Mouse (Mus musculus) CH12.LX (cell line): ENCODE data around the gene Cd151. TPM values are rescaled to one million over a fixed set of nuclear protein-coding genes. Genes with fewer than 3 reads are reported as not detected.

Experiments
- DNase-seq: peaks from one replicate; pipeline ENCODE4 v3.0.0-alpha.2; 2013; ENCODE audit errors: extremely low read depth
- H3K27ac ChIP-seq: 2 replicates; pipeline ENCODE4 v1.5.1; 2012; ENCODE audit warnings: low read depth, mild to moderate bottlenecking, control low read depth, moderate library complexity; ENCODE audit not compliant: insufficient read depth
- H3K27me3 ChIP-seq: replicated peaks from 2 replicates; pipeline ENCODE3; 2012; ENCODE audit warnings: inconsistent platforms
- H3K36me3 ChIP-seq, 2 experiments: replicated peaks in 1 of 2; 2 replicates each; pipeline versions ENCODE3 to v1.6.1; 2012; ENCODE audit warnings: inconsistent platforms in 1 of 2, low read length in 1 of 2, mild to moderate bottlenecking in 1 of 2, mixed read lengths in 1 of 2, moderate library complexity in 1 of 2; ENCODE audit not compliant: control insufficient read depth in 1 of 2, insufficient read depth in 1 of 2
- H3K4me1 ChIP-seq, 2 experiments: 2 replicates each; pipeline ENCODE4 v1.6.1; 2012; ENCODE audit warnings: inconsistent platforms in 1 of 2, moderate library complexity in 1 of 2; ENCODE audit not compliant: insufficient read depth in 2 of 2, control insufficient read depth in 1 of 2
- H3K4me2 ChIP-seq: 2 replicates; pipeline ENCODE4 v1.6.1; 2012; ENCODE audit warnings: low read depth, mild to moderate bottlenecking, control low read depth; ENCODE audit not compliant: poor library complexity, insufficient read depth, severe bottlenecking
- H3K4me3 ChIP-seq, 3 experiments: fragments of 150-350 bp in 1 of 3; sonication (generic) in 1 of 3; replicated peaks in 1 of 3; 2 replicates each; pipeline versions ENCODE3 to v1.5.1; 2011 to 2012; ENCODE audit warnings: low read depth in 2 of 3, low read length in 2 of 3, mild to moderate bottlenecking in 2 of 3, moderate library complexity in 2 of 3, control low read depth in 1 of 3, improper control_type of control experiment in 1 of 3, inconsistent platforms in 1 of 3, mixed read lengths in 1 of 3; ENCODE audit not compliant: poor library complexity in 1 of 3
- H3K79me2 ChIP-seq: replicated peaks from 2 replicates; pipeline ENCODE4 v1.6.1; 2012; ENCODE audit warnings: mild to moderate bottlenecking, moderate library complexity; ENCODE audit not compliant: control insufficient read depth, poor library complexity, insufficient read depth, severe bottlenecking; ENCODE audit errors: extremely low read depth
- H3K9ac ChIP-seq: 2 replicates; pipeline ENCODE4 v1.6.1; 2012; ENCODE audit warnings: low read depth, mild to moderate bottlenecking, control low read depth, moderate library complexity; ENCODE audit not compliant: insufficient read depth
- H3K9me3 ChIP-seq: replicated peaks from 2 replicates; pipeline ENCODE3; 2012; ENCODE audit warnings: low read length, inconsistent platforms, mixed read lengths
- CTCF ChIP-seq, 2 experiments: IDR thresholded peaks in 1 of 2; conservative IDR thresholded peaks in 1 of 2; 2 replicates each; pipeline ENCODE4 v1.5.1; 2011 to 2012; ENCODE audit warnings: low read depth in 2 of 2, low read length in 2 of 2, improper control_type of control experiment in 1 of 2, inconsistent platforms in 1 of 2, mild to moderate bottlenecking in 1 of 2, moderate library complexity in 1 of 2
- E2F4 ChIP-seq: IDR thresholded peaks from 2 replicates; pipeline ENCODE4 v1.6.1; 2011; ENCODE audit warnings: low read depth, low read length, improper control_type of control experiment; ENCODE audit not compliant: insufficient replicate concordance
- ETS1 ChIP-seq: conservative IDR thresholded peaks from 2 replicates; pipeline ENCODE4 v1.6.1; 2012; ENCODE audit warnings: low read depth, mild to moderate bottlenecking, inconsistent platforms, low read length, improper control_type of control experiment, moderate library complexity
- GABPA ChIP-seq: IDR thresholded peaks from 2 replicates; pipeline ENCODE4 v1.6.1; 2012; ENCODE audit warnings: low read depth, low read length, improper control_type of control experiment, inconsistent platforms; ENCODE audit not compliant: insufficient replicate concordance
- HCFC1 ChIP-seq: IDR thresholded peaks from 2 replicates; pipeline ENCODE4 v1.6.1; 2012; ENCODE audit warnings: low read depth, mild to moderate bottlenecking, inconsistent platforms, low read length, improper control_type of control experiment
- IRF4 ChIP-seq: IDR thresholded peaks from 2 replicates; pipeline ENCODE4 v1.6.1; 2014; ENCODE audit warnings: low read depth, mild to moderate bottlenecking, inconsistent platforms, low read length, improper control_type of control experiment
- JUND ChIP-seq: conservative IDR thresholded peaks from 2 replicates; pipeline ENCODE4 v1.6.1; 2011; ENCODE audit warnings: low read depth, low read length, improper control_type of control experiment
- KAT2A ChIP-seq: IDR thresholded peaks from 2 replicates; pipeline ENCODE4 v1.6.1; 2012; ENCODE audit warnings: low read length, improper control_type of control experiment, inconsistent platforms; ENCODE audit not compliant: insufficient replicate concordance
- MAFK ChIP-seq: IDR thresholded peaks from 2 replicates; pipeline ENCODE4 v1.6.1; 2011; ENCODE audit warnings: low read length, improper control_type of control experiment; ENCODE audit not compliant: insufficient replicate concordance
- MAX ChIP-seq: IDR thresholded peaks from 2 replicates; pipeline ENCODE4 v1.6.1; 2011; ENCODE audit warnings: low read length, improper control_type of control experiment
- MXI1 ChIP-seq: IDR thresholded peaks from 2 replicates; pipeline ENCODE4 v1.6.1; 2011; ENCODE audit warnings: mild to moderate bottlenecking, low read depth, low read length, improper control_type of control experiment
- NELFE ChIP-seq: IDR thresholded peaks from 2 replicates; pipeline ENCODE4 v1.6.1; 2011; ENCODE audit warnings: low read depth, low read length, improper control_type of control experiment
- NRF1 ChIP-seq: IDR thresholded peaks from 2 replicates; pipeline ENCODE4 v1.6.1; 2014; ENCODE audit warnings: low read depth, mild to moderate bottlenecking, inconsistent platforms, low read length, improper control_type of control experiment, moderate library complexity
- POLR2A ChIP-seq: IDR thresholded peaks from 2 replicates; pipeline ENCODE4 v1.6.1; 2011; ENCODE audit warnings: low read depth, mild to moderate bottlenecking, improper control_type of control experiment, low read length
- SMC3 ChIP-seq: IDR thresholded peaks from 2 replicates; pipeline ENCODE4 v1.6.1; 2011; ENCODE audit warnings: low read depth, low read length, improper control_type of control experiment
- UBTF ChIP-seq: IDR thresholded peaks from 2 replicates; pipeline ENCODE4 v1.6.1; 2012; ENCODE audit warnings: low read depth, mild to moderate bottlenecking, inconsistent platforms, low read length, improper control_type of control experiment, moderate library complexity
- ZKSCAN1 ChIP-seq: IDR thresholded peaks from 2 replicates; pipeline ENCODE4 v1.6.1; 2012; ENCODE audit warnings: low read depth, inconsistent platforms, low read length, improper control_type of control experiment, borderline replicate concordance
- ZMIZ1 ChIP-seq: IDR thresholded peaks from 2 replicates; pipeline ENCODE4 v1.6.1; 2012; ENCODE audit warnings: low read depth, mild to moderate bottlenecking, inconsistent platforms, low read length, improper control_type of control experiment
- ZNF384 ChIP-seq: IDR thresholded peaks from 2 replicates; pipeline ENCODE4 v1.6.1; 2012; ENCODE audit warnings: low read depth, low read length, improper control_type of control experiment, inconsistent platforms
- dilution Hi-C: fragments of 300-500 bp; cut with MboI; formaldehyde crosslinking; loops from 2 replicates; pipeline ENCODE4 v1.14.3; 2020; ENCODE audit warnings: low sequenced_read_pairs; ENCODE audit not compliant: extremely low pct_unique_long_range_greater_than_20kb, extremely low pct_ligation_motif_present
- in situ Hi-C: fragments of 300-500 bp; cut with MboI; formaldehyde crosslinking; loops from 3 replicates; pipeline ENCODE4 v1.14.3; 2019; ENCODE audit warnings: low sequenced_read_pairs, low pct_ligation_motif_present, low pct_unique_long_range_greater_than_20kb, mixed read lengths
- polyA plus RNA-seq: library from polyadenylated mRNA; unstranded; fragments of >175 nt; gene quantifications from 2 replicates; pipeline ENCODE4 v1.2.1, GENCODE M21; 2012; ENCODE audit warnings: low read depth; ENCODE audit not compliant: insufficient read length
- total RNA-seq, 2 experiments: library from RNA; depleted of rRNA; stranded (reverse); fragments of 300-350 nt in 1 of 2; fragments of >200 nt in 1 of 2; gene quantifications; 2 replicates each; pipeline ENCODE4 v1.2.3; 2012 to 2014

The Cd151 gene
- total and polyA plus RNA-seq, 3 experiments: 10.6 to 21.1 (median 14.9) TPM

- H3K4me1 ChIP-seq: 0 out of 4 replicates have a peak, but pooled peaks cover 0 to 4% of the 10 kb centered on the region in 2 experiments
- no peak overlapping the region for H3K9ac ChIP-seq
- H3K27me3 ChIP-seq: no peaks in the 10 kb centered on the region
- no peak overlapping the region for H3K27ac ChIP-seq
- no peak for DNase-seq
- peaks cover 50 to 89% of the 10 kb centered on the region in 2 experiments for H3K36me3 ChIP-seq
- in situ Hi-C loops: no loop called here
- no peak for TF ChIP-seq UBTF
- no peak for TF ChIP-seq MAFK
- no peak for TF ChIP-seq JUND
- TF ChIP-seq NRF1: no peak
- no peak for TF ChIP-seq ZNF384
- no peak for TF ChIP-seq KAT2A
- no peak for TF ChIP-seq CTCF (conservative IDR thresholded peaks at IDR 0.05 in 1 of 2, IDR thresholded peaks at IDR 0.05 in 1 of 2; ENCODE audit: low read depth in 2 of 2, low read length in 2 of 2)
- no peak for TF ChIP-seq MXI1
- H3K4me3 ChIP-seq: no peak overlapping the region
- H3K4me2 ChIP-seq: no peak overlapping the region
- no peaks in the 10 kb centered on the region for H3K79me2 ChIP-seq
- no peaks in the 10 kb centered on the region for H3K9me3 ChIP-seq
- dilution Hi-C loops: no loop called here
Measured at GRCm38 (mm10) chr7:141518296-141518695, 51.1 kb downstream of the Cd151 start.

- no peak for DNase-seq
- Histone ChIP-seq H3K9ac (no peak overlapping the region), H3K36me3 (peaks cover 47 to 89% of the 10 kb centered on the region in 2 experiments), H3K27me3 (no peaks in the 10 kb centered on the region), H3K4me3 (no peak overlapping the region), H3K4me2 (no peak overlapping the region), H3K9me3 (no peaks in the 10 kb centered on the region), H3K4me1 (0 out of 4 replicates have a peak, but pooled peaks cover 0 to 2% of the 10 kb centered on the region in 2 experiments), H3K79me2 (no peaks in the 10 kb centered on the region), H3K27ac (no peak overlapping the region)
- dilution Hi-C loops (no loop called here), in situ Hi-C loops (no loop called here)
- no peak for TF ChIP-seq ZNF384
- no peak for TF ChIP-seq NELFE
- TF ChIP-seq ETS1: no peak
- TF ChIP-seq ZKSCAN1: no peak
- TF ChIP-seq HCFC1: no peak
- TF ChIP-seq MAX: no peak
- no peak for TF ChIP-seq ZMIZ1
- no peak for TF ChIP-seq E2F4
- no peak for TF ChIP-seq IRF4
- TF ChIP-seq POLR2A: no peak
- TF ChIP-seq SMC3: no peak
- TF ChIP-seq GABPA: no peak
Measured at GRCm38 (mm10) chr7:141518926-141519325, 51.7 kb downstream of the Cd151 start.
